Mouse (Mus musculus) lung, postnatal 0 days (tissue): Measurements from ENCODE around the gene Chaf1b.
A peak's percentile ranks its signal among the peaks of the same experiment; 100 is the strongest.

Source experiments
- CTCF ChIP-seq: IDR thresholded peaks from 2 replicates; pipeline ENCODE4 v1.5.1; 2016; ENCODE audit warnings: antibody characterized with exemption, mild to moderate bottlenecking
- EP300 ChIP-seq: IDR thresholded peaks from 2 replicates; pipeline ENCODE4 v1.6.1; 2016; ENCODE audit warnings: antibody characterized with exemption, mild to moderate bottlenecking, control low read depth

- TF ChIP-seq CTCF: peak; percentile 97
- TF ChIP-seq EP300: no peak
Observed at GRCm38 (mm10) chr16:93906156-93907014, 22.7 kb downstream of the Chaf1b start.
